Mouse (Mus musculus) left cerebral cortex, adult 2 months (tissue): ENCODE data around the gene Efnb1. TPM values are rescaled to one million over a fixed set of nuclear protein-coding genes. Genes with fewer than 3 reads are reported as not detected.
"Not testable (repeated sequence)": the region's sequence is repeated elsewhere in the genome, so short reads cannot be mapped to it uniquely, and the experiment has no call there.

ENCODE experiments used
- DNase-seq, 2 experiments: peaks; one replicate each; pipeline ENCODE4 v3.0.0; 2021 to 2022; ENCODE audit warnings: low spot score in 2 of 2, mixed read lengths in 1 of 2; ENCODE audit errors: extremely low spot score in 1 of 2
- H3K27ac ChIP-seq: fragments of 200-600 bp; 2 replicates; pipeline ENCODE4 v1.8.1; 2022
- H3K4me3 ChIP-seq: fragments of 200-600 bp; 2 replicates; pipeline ENCODE4 v1.8.1; 2022
- CTCF ChIP-seq: fragments of 200-600 bp; IDR thresholded peaks from 2 replicates; pipeline ENCODE4 v1.8.1; 2022; ENCODE audit warnings: antibody characterized with exemption, mild to moderate bottlenecking, moderate library complexity
- intact Hi-C: fragments of 180-260 bp; cut with DNase I; formaldehyde crosslinking; loops from one replicate; pipeline ENCODE4 v1.15.1; 2025
- long read RNA-seq, 2 experiments: library from polyadenylated mRNA; stranded (forward); transcript quantifications; one replicate each; pipeline ENCODE4 v2.0.0; 2021; ENCODE audit warnings: borderline mapping rate in 2 of 2
- total RNA-seq, 2 experiments: library from RNA; stranded (reverse); gene quantifications; 2 replicates each; pipeline ENCODE4 v1.2.3; 2021

Efnb1 gene
- 10 to 100 TPM; 17.3 to 23.2 TPM for total RNA-seq
- long read RNA-seq, experiment 1, transcript Efnb1-201 (5 exons, 3,258 nt), result major isoform, 15 of 15 reads
- long read RNA-seq, experiment 1, partial matches to known transcripts, result 0 of 15 reads
- long read RNA-seq, experiment 1, other reads (novel, unspliced or antisense), result 0 of 15 reads
- long read RNA-seq, experiment 2, transcript Efnb1-201 (5 exons, 3,258 nt), result major isoform, 13 of 16 reads
- long read RNA-seq, experiment 2, partial matches to known transcripts, result 1 of 16 reads
- long read RNA-seq, experiment 2, other reads (novel, unspliced or antisense), result 2 of 16 reads

- Histone ChIP-seq H3K27ac (peak within 1 kb of the TSS; percentile 54), H3K4me3 (peak within 1 kb of the TSS; percentile 65)
- intact Hi-C loops, result loop anchor here (1.0 to 10.0 kb wide), 10 partner anchors 63 to 839 kb away; partner anchors contain the start of genes Eda and Tmem28
- no peak for TF ChIP-seq CTCF
- DNase-seq, result peak; percentile 79 to 82
Measured at GRCm38 (mm10) chrX:99135523-99136258, at the start of gene Efnb1. TSS of gene Efnb1 (plus strand) at chrX:99136130.

DNA sequence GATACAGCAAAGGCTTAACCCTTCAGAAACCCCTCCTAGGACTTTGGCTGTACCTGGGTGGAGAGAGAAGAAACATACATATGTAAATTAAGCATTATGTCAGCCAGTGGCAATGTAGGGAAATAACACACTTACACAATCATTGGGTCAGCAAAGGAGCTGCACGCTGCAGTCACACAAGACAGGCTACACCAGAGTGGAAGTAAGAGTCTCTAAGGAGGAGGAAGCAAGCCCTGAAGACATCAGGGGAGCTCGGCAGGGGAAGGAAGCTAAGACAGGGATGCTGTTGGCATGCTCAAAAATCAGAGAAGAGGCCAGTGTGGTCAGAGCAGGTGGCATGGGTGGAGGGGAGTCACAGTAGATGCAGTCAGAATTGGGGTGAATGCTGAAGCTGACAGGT, 43.2 kb upstream of the Efnb1 start:
- intact Hi-C loops, result no loop called here
- H3K27ac ChIP-seq, result no peak overlapping the region

DNA sequence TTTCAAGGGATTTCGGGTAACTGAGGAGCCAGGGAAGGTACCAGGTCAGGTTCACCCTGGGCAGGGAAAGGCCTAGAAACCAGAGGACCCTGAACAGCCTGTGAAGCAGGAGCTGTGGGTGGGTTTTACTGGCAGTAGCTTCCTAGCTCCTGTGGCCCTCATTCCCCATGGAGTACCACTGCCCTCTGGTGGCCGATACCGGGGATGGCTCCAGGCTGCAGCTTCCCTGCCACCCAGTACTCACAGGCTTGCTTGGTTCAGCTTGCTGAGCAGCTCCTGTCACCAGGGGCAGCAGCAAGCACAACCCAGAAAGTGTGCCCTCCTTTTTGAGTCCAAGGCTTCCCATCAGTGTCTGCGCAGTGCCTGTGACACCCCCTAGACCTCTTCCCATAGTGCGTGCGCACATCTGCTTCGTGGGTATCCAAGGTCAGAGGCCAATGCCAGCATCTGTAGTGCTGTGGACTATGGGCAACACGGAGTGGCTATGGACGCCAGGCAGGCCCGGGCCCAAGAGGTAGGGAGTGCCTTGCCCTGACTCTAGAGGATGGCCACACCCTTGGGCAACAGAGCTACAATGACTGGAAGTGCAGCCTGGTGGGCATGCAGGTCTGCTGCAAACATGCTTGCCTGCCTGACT, 24.7 kb upstream of the Efnb1 start:
- H3K27ac ChIP-seq, H3K4me3 ChIP-seq, intact Hi-C loops, DNase-seq: not testable (repeated sequence)

More for the DNA sequence above, 43.2 kb upstream of the Efnb1 start:
- H3K4me3 ChIP-seq, result no peak overlapping the region
- no peak for DNase-seq
- no peak for TF ChIP-seq CTCF

DNA sequence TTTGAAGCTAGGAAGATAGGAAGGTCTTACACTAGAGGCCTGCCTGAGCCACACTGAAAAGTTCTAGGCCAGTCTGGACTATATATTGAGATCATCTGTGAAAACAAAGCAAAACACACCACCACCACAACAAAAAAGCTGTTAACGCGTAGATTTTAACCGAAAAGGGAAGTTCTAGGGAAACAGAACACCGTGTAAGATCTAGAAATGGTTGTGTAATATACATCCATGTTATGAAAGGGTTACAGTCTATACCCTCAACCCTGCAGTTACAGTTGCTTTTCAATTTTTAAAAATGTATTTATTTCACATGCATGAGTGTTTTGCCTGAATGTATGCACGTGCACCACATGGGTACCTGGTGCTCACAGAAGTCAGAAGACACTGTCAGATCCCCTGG, 16.4 kb upstream of the Efnb1 start:
- no peak overlapping the region for H3K27ac ChIP-seq
- intact Hi-C loops, result no loop called here
- H3K4me3 ChIP-seq, result no peak overlapping the region
- no peak for TF ChIP-seq CTCF
- no peak for DNase-seq

GRCm38 (mm10) chrX:99130059-99130458, 5.9 kb upstream of the Efnb1 start:
- DNase-seq, result peak; percentile 41 to 76
- Histone ChIP-seq H3K27ac (no peak overlapping the region), H3K4me3 (no peak overlapping the region)
- intact Hi-C loops, result loop anchor here (1.0 to 10.0 kb wide), 6 partner anchors 305 to 1992 kb away; partner anchors contain the start of genes Eda and Tmem28
- peak; percentile 88 for TF ChIP-seq CTCF

DNA sequence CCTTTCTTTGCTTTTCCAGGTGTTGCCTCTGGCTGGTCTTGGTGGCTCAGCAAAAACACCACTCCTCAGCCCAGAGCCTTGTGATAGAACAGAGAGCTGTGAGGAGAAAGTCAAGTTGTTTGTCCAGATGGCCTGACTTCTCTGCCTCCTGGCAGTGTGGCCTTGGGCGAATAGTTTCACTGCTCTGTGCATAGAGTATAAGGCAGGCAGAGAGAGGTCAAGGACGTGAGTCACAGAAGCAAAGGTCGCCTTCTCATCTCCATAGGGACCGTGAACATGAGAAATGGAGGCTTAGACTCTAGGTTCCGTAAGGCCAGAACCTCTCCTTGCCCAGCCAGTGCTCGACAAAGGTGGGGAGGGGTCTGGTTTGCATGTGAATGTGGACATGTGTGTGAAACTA, 3.4 kb upstream of the Efnb1 start:
- DNase-seq, result no peak
- intact Hi-C loops, result loop anchor here (5.0 to 10.0 kb wide), 5 partner anchors 302 to 1990 kb away; partner anchors contain the start of genes Eda and Tmem28
- Histone ChIP-seq H3K4me3 (no peak overlapping the region), H3K27ac (no peak overlapping the region)
- TF ChIP-seq CTCF, result no peak

DNA sequence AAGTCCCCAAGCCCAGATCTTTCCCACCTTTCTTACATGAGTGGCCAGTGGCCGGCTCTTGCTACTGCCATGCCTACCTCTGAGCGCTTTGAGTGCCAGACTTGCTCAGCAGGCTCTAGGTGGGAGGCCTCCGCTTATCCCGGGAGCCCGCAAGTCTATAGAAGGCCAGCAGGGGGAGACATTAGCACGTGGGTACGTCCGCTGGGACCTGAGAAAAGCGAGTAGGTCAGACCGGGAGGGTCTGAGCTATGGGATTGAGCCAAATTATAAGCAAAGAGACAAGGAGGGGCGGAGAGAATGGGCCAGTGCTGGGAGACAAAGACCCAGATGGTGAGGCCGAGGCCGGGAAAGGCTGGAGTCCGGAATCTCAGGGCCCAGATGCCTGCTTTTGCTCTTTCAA, 1.0 kb upstream of the Efnb1 start:
- TF ChIP-seq CTCF, result peak; percentile 79
- H3K27ac ChIP-seq, result no peak overlapping the region
- H3K4me3 ChIP-seq, result 0 out of 2 replicates have a peak overlapping the region, but pooled peaks have one; percentile 6
- intact Hi-C loops, result loop anchor here (1.0 to 10.0 kb wide), 9 partner anchors 300 to 1987 kb away; partner anchors contain the start of genes Eda and Tmem28
- DNase-seq, result peak; percentile 79 to 82

GRCm38 (mm10) chrX:99136431-99136966, 569 bp downstream of the Efnb1 start:
- peak in 1 of 2 experiments; percentile 26 for DNase-seq
- intact Hi-C loops, result loop anchor here (1.0 to 10.0 kb wide), 7 partner anchors 62 to 838 kb away; partner anchors contain the start of genes Eda and Tmem28
- Histone ChIP-seq H3K27ac (peak overlapping the region; percentile 33), H3K4me3 (peak overlapping the region; percentile 65)
- TF ChIP-seq CTCF, result no peak; the same call in 1 of the 2 replicates

- peak overlapping the region; percentile 33 for H3K27ac ChIP-seq
- intact Hi-C loops, result loop anchor here (2.0 to 10.0 kb wide), 6 partner anchors 61 to 837 kb away; partner anchors contain the start of genes Eda and Tmem28
- no peak for TF ChIP-seq CTCF
- peak in 1 of 2 experiments; percentile 15 for DNase-seq
- H3K4me3 ChIP-seq, result peak overlapping the region; percentile 65
Measured at GRCm38 (mm10) chrX:99137143-99137870, 1.4 kb downstream of the Efnb1 start.

- peak overlapping the region; percentile 65 for H3K4me3 ChIP-seq
- peak overlapping the region; percentile 40; the same call in 1 of the 2 replicates for H3K27ac ChIP-seq
- intact Hi-C loops, result loop anchor here (2.0 to 10.0 kb wide), 6 partner anchors 61 to 837 kb away; partner anchors contain the start of genes Eda and Tmem28
- no peak for TF ChIP-seq CTCF
- peak in 1 of 2 experiments; percentile 9 for DNase-seq
Measured at GRCm38 (mm10) chrX:99137928-99138740, 2.2 kb downstream of the Efnb1 start.
